Mouse (Mus musculus) cerebellum, postnatal 14 days (tissue): Measurements from ENCODE around the gene Dok4.

Experiments
- DNase-seq, 2 experiments: peaks; one replicate each; pipeline ENCODE4 v3.0.0; 2021; ENCODE audit warnings: mixed read lengths in 2 of 2

Dok4 gene

GRCm38 (mm10) chr8:94876197-94876730 lies at the start of gene Dok4:
Gene Dok4, minus strand, starts transcription at chr8:94876330.
- DNase-seq = peak; percentile 84 to 85

DNA sequence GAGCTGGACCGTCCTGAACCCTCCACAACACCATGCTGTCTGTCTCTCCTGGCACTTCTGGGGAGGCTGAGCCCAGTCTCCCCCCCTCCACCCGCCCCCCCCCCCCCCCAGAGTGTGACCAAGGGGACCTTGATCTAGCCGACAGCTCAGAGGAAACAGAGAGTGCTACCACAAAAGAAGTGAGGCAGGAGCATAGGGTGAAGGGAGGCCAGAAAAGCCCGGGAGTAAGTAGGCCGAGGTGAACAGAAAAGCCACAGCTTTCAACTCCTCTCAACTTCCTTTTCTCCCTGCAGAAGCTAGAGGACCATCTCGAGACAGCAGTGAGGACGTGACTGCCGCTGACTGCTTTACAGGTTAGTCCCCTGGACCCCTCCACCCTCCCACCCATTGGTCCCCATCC lies 47.3 kb upstream of the Dok4 start, which contains the start of gene Adgrg5:
Adgrg5 (plus strand) TSS at position 290 of the 400 bp plus-strand sequence.
- DNase-seq = no peak

- DNase-seq = no peak
These were observed 46.5 kb upstream of the Dok4 start for GRCm38 (mm10) chr8:94922602-94923001.

DNA sequence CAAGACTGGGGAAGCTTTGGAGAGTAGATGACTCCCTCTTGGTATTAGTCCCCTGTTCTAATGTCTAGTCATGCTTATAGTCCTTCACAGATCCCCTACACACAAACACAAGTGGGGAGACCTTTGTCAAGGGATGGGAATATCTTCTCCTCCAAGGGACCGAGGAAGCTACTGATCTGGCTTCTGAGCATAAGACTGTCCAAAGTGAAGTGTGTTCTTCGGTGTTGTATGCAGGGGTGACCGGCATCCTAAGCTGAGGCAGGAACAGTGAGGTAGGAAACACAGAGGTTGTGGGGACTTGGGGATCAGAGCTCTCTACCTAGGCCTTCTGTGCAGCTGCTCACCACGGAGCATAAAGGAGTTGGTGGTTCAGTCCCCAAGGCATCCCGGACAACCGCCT lies 46.0 kb upstream of the Dok4 start:
- DNase-seq = no peak

GRCm38 (mm10) chr8:94919256-94919655 lies 43.1 kb upstream of the Dok4 start:
- DNase-seq = no peak

- no peak for DNase-seq
These were observed 41.8 kb upstream of the Dok4 start, which contains the start of gene Ccdc102a for GRCm38 (mm10) chr8:94917851-94918495. Gene Ccdc102a, minus strand, starts transcription at chr8:94918098.

- peak; percentile 73 to 85 for DNase-seq
These were observed 41.2 kb upstream of the Dok4 start for GRCm38 (mm10) chr8:94917352-94917751.

DNA sequence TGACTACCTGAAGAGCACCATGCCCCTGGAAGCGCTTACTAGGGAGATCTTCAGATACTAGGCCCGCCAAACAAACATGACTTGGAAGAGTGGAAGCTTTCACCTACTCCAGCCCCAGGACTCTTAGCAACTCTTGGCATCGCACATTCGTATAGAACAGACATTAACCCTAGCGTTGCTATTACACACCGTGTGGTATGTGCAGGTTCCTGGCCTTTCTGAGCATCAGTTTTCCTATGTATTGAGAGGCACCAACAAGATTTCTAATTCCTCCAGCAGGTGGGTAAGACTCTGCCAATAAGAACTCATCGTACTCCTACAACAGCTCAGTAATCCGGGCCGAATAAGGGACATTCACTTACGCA lies 40.8 kb upstream of the Dok4 start:
- no peak for DNase-seq

GRCm38 (mm10) chr8:94916311-94916959 lies 40.3 kb upstream of the Dok4 start:
- DNase-seq = no peak

- DNase-seq = peak; percentile 47 to 60
These were observed 38.6 kb upstream of the Dok4 start for GRCm38 (mm10) chr8:94914701-94915101.

- no peak for DNase-seq
These were observed 38.1 kb upstream of the Dok4 start for GRCm38 (mm10) chr8:94914256-94914655.

DNA sequence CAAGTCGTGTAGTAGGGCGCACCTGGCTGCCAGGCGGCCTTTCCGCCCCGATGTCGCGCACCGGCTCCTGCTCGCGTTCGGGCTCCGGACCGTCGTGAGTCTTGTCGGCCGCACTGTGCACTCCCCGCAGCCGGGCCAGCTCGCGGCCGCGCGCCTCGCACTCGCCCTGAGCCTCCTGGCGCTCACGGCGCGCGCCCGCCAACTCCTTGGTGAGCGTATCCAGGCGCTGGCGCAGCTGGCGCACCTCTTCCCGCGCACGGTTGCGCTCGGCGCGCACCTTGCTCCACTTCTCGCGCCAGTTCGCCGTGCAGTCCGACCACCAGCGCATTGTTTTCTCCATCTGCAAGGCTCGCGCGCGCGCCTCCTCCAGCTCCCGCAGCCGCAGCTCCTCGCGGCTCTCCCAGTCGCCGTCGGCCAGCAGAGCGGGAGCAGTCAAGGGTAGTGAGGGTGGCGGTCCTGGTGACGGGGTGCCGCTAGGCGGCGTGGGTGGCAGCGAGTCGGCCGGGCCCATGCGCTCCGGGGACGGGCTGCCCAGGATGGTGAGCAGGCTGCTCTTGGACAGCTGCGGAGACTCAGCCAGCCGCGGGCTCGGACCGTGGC lies 37.0 kb upstream of the Dok4 start:
- DNase-seq = peak; percentile 62 to 64

DNA sequence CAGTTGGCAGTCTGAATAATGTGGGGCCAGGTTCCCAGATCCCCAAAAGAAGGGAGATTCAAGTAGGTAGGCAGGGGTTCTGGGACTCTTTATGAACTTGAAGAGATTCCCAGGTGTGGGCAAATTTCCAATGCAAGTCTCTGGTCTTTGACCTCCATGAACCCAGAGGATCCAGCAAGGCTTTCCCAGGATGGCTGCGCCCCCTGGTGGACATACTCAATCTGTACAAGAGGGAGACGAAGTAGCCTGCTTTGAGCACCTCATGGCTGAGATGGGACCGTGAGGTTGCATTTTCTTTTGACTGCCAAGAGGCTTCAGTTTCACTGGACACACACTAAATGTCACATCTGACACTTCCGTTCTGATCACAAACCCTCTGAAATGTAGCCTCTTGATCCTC lies 32.7 kb upstream of the Dok4 start:
- peak; percentile 83 to 91 for DNase-seq

DNA sequence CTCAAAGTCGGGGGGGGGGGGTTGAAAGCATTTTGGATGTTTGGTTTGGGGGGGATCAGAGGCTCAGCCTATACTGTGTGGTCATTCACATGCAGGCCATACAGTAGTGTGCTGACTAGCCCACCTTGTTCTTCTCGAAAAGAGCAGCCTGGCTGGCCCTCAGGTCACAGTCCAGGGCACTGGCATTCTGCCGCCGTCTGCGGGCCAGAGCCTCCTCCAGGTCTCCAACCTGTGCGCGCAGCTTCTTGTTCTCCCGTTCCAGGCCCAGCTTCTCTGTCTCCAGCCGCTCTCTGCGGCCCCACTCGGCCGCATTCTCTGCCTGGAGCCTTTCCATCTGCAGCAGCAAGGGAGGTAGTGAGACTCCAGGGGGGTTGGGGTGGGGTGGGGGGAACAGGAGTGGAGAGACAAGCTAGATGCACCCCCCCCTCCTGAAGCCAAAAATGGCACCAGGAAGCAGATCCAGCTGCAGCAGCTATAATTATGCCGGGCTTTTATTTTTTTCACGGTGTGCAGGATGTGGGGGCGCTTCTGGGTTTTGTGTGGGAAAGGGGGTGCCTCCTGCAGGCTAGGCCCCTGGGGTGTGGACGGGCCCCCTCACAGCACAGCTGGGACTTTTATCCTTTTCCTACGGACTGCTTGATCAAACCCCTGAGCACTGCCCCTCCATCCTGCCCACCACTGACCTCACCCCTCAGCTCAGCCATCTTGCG lies 31.6 kb upstream of the Dok4 start:
- DNase-seq = no peak

DNA sequence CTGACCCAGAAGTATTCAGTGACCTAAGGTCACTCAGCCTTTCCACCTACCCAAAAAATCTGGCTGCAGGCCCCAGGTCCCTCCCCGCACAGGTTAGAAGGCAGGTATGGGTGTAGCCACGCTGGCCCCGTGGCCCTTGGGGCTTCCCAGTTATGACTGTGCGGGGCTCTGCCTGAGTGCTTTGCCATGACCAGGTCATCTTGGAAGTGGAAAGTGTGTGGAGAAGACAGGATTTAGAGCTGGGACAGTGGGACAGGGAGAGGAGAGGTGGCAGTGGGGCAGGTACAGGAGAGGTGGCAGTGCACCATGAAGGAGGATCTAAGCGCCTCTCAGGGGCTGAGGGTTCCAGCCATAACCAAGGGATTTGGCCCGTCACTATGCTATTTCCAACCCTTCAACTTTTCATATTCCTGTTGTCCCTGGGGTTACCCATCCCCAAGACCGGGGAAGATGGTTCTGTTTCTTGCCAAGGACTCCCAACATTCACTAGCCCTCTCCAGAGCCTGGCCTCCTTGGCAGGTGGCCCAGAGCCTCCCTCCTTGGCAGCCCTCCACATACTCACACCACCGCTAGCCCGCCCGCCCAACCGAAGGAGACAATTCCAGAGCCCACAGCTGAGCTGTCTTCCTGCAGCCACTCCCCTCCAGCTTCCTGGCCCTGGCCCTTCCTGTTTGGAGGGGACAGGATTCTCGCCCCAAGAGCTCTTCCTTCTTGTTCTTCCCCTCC lies 28.5 kb upstream of the Dok4 start:
- peak; percentile 77 to 89 for DNase-seq

DNA sequence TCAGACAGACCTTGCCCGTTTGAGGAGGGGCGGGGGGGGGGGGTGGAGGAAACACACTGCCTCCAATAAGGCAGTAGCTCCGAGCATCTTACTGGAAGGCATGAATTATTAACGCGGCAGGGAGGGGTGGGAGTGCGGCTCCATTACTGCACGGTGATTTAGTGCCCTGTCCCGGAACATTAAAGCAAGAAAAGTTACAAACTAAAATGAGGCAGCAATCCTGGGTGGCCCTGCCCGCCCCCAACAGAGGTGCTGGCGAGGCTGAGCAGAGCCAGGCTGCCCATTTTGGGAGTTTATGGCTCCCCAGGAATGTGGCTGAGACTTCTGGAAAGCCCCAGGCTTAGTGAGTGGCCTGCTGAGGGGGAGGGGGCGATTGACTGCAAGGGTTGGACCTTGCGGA lies 27.6 kb upstream of the Dok4 start:
- no peak for DNase-seq

- no peak for DNase-seq
These were observed 24.9 kb upstream of the Dok4 start for GRCm38 (mm10) chr8:94901031-94901430.

- DNase-seq = no peak
These were observed 24.5 kb upstream of the Dok4 start for GRCm38 (mm10) chr8:94900617-94901016.

- DNase-seq = no peak
These were observed 23.1 kb upstream of the Dok4 start for GRCm38 (mm10) chr8:94899262-94899661.

GRCm38 (mm10) chr8:94892917-94893316 lies 16.8 kb upstream of the Dok4 start:
- DNase-seq = no peak

GRCm38 (mm10) chr8:94888383-94889036 lies 12.4 kb upstream of the Dok4 start:
- no peak for DNase-seq

DNA sequence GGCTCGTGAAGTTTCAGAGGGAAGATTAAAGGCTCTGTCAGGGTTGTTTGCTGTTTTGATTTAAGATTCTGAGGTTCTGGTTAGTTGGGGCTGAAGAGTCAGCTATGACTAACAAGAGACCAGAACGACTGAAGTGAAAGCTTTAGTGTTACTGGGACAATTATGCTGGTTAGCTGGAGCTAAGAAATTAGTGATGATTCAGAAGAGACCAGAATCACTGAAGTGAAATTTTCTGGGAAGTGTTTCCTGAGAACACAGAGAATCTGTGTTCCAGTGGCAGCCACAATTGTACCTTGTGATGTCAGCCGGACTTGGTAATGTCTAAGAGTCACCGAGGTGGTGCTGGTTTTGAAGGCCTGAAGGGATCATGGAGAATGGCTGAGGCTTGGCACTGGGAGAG lies 4.6 kb upstream of the Dok4 start:
- DNase-seq = no peak
